Mouse (Mus musculus) liver, adult 2 months (tissue): ENCODE measurements around the gene Kif18b. TPM values are rescaled to one million over a fixed set of nuclear protein-coding genes. Genes with fewer than 3 reads are reported as not detected.

Source experiments
- DNase-seq: peaks from one replicate; pipeline ENCODE4 v3.0.0-alpha.2; 2011; ENCODE audit warnings: low read depth, low spot score; ENCODE audit errors: extremely low read depth
- H3K27ac ChIP-seq: fragments of 200-500 bp; replicated peaks from 2 replicates; pipeline ENCODE4 v1.5.1; 2012; ENCODE audit warnings: low read depth, mild to moderate bottlenecking, control low read depth, inconsistent platforms, low read length; ENCODE audit not compliant: insufficient read depth
- H3K27me3 ChIP-seq: fragments of 200-500 bp; 2 replicates; pipeline ENCODE4 v1.6.1; 2012; ENCODE audit warnings: mild to moderate bottlenecking, moderate library complexity, low read length, inconsistent platforms; ENCODE audit not compliant: control insufficient read depth, insufficient read depth
- H3K36me3 ChIP-seq: fragments of 200-500 bp; 2 replicates; pipeline ENCODE4 v1.6.1; 2012; ENCODE audit warnings: low read length, inconsistent platforms; ENCODE audit not compliant: control insufficient read depth, insufficient read depth
- H3K4me1 ChIP-seq: fragments of 200-500 bp; 2 replicates; pipeline ENCODE4 v1.6.1; 2011; ENCODE audit warnings: low read length; ENCODE audit not compliant: control insufficient read depth, insufficient read depth
- H3K4me3 ChIP-seq: fragments of 200-500 bp; 2 replicates; pipeline ENCODE4 v1.5.1; 2011; ENCODE audit warnings: low read depth, mild to moderate bottlenecking, control low read depth, low read length, moderate library complexity; ENCODE audit not compliant: insufficient read depth
- H3K79me2 ChIP-seq: fragments of 200-500 bp; 2 replicates; pipeline ENCODE4 v1.6.1; 2012; ENCODE audit warnings: inconsistent platforms, mild to moderate bottlenecking, low read length, moderate library complexity; ENCODE audit not compliant: control insufficient read depth, insufficient read depth
- H3K9ac ChIP-seq: fragments of 200-500 bp; 2 replicates; pipeline ENCODE4 v1.6.1; 2012; ENCODE audit warnings: low read depth, mild to moderate bottlenecking, control low read depth, inconsistent platforms, low read length
- CTCF ChIP-seq: fragments of 200-500 bp; IDR thresholded peaks from 2 replicates; pipeline ENCODE4 v1.5.1; 2011; ENCODE audit warnings: low read depth, low read length, control low read depth
- POLR2A ChIP-seq: fragments of 200-500 bp; IDR thresholded peaks from 2 replicates; pipeline ENCODE4 v1.6.1; 2011; ENCODE audit warnings: low read length, control low read depth; ENCODE audit not compliant: insufficient read depth; ENCODE audit errors: extremely low read depth
- WGBS: fragments of 180-500 bp; shearing (Covaris S2); methylation state at CpG from one replicate; pipeline ENCODE4 v1.1.7; 2018; 5-methylcytosine and 5-hydroxymethylcytosine counted together
- polyA plus RNA-seq: library from polyadenylated mRNA; depleted of rRNA; stranded (reverse); fragments of >200 nt; gene quantifications from 2 replicates; pipeline ENCODE4 v1.2.3, GENCODE M21; 2012
- total RNA-seq: library from RNA; depleted of rRNA; stranded (reverse); fragments of >200 nt; gene quantifications from 2 replicates; pipeline ENCODE4 v1.2.3, GENCODE M21; 2014

Gene Kif18b
- total and polyA plus RNA-seq, 2 experiments: 0.09 to 0.12 TPM

GRCm38 (mm10) chr11:102956962-102957614, 32.2 kb upstream of the Kif18b start:
- Histone ChIP-seq H3K9ac (no peak overlapping the region), H3K36me3 (no peaks in the 10 kb centered on the region), H3K27ac (no peak overlapping the region), H3K4me3 (no peak overlapping the region), H3K27me3 (no peaks in the 10 kb centered on the region), H3K79me2 (no peaks in the 10 kb centered on the region), H3K4me1 (no peaks in the 10 kb centered on the region)
- peak; percentile 10 for DNase-seq
- TF ChIP-seq POLR2A: no peak
- no peak for TF ChIP-seq CTCF
- 42% methylated on average over 16 of the region's 16 CpGs for WGBS

- Histone ChIP-seq H3K36me3 (no peaks in the 10 kb centered on the region), H3K4me1 (no peaks in the 10 kb centered on the region), H3K4me3 (no peak overlapping the region), H3K9ac (no peak overlapping the region), H3K27me3 (peaks cover 11% of the 10 kb centered on the region; the same call in 1 of the 2 replicates), H3K27ac (no peak overlapping the region), H3K79me2 (no peaks in the 10 kb centered on the region)
- TF ChIP-seq POLR2A (no peak), CTCF (no peak)
- no peak for DNase-seq
- 36% methylated on average over 6 of the region's 6 CpGs for WGBS
Measured at GRCm38 (mm10) chr11:102952922-102953321, 28.0 kb upstream of the Kif18b start.

DNA sequence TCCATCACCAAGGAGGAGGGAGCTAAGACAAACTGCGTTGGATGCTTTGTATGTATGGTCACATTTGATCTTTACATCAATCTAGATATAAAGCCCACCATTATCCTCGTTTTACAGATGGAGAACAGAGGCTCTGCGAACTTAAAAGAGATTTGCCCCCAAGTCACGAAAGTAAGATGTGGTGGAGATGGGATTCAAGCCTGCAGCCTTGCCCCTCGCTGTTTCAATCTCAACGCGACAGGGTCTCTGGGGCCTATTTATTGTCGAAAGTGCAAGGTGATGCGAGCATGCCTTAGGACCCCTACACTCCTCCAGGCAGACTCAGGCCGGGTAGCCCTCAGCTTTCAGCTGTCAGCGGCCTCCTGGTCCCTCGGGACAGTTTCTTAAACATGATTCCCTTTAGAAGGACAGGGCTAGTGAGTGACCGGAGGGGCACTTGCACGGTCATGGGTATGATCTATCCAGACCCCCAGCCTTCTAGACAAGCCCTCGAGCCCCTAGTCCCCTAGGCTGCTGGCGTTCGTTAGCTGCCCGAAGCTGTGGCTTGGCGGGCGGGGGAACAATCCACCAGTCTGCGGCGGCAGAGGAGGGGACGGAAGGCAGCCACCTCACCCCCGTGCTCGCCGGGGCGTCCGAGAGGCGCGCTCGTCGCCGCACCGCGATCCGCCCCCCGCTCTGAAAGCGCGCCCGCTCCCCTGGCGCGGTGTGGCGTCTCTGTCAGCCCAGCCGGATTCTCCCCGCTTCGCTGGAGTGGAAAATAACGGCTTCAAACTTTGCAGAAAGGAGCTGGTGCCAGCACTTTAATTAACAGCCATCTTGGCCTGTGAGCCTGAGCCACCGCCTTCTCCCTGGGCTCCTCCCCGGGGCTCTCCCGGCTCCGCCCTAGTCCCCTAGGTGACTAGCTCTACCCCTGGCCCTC, 23.4 kb upstream of the Kif18b start:
- Histone ChIP-seq H3K4me3 (peak overlapping the region; percentile 52; the same call in 1 of the 2 replicates), H3K36me3 (no peaks in the 10 kb centered on the region), H3K4me1 (no peaks in the 10 kb centered on the region; the same call in 1 of the 2 replicates), H3K9ac (peak overlapping the region; percentile 24; the same call in 1 of the 2 replicates), H3K79me2 (no peaks in the 10 kb centered on the region), H3K27ac (no peak overlapping the region), H3K27me3 (peaks cover 29% of the 10 kb centered on the region)
- DNase-seq: no peak
- WGBS: 4% methylated on average over 51 of the region's 51 CpGs
- TF ChIP-seq CTCF (no peak), POLR2A (no peak)

GRCm38 (mm10) chr11:102946992-102947343, 22.0 kb upstream of the Kif18b start:
- peaks cover 31% of the 10 kb centered on the region for H3K27me3 ChIP-seq
- WGBS: 9% methylated on average over 8 of the region's 8 CpGs
- no peak overlapping the region for H3K4me3 ChIP-seq
- DNase-seq: no peak
- H3K36me3 ChIP-seq: no peaks in the 10 kb centered on the region
- H3K27ac ChIP-seq: no peak overlapping the region
- H3K4me1 ChIP-seq: no peaks in the 10 kb centered on the region; the same call in 1 of the 2 replicates
- no peaks in the 10 kb centered on the region for H3K79me2 ChIP-seq
- TF ChIP-seq POLR2A: no peak
- TF ChIP-seq CTCF: no peak
- no peak overlapping the region for H3K9ac ChIP-seq

DNA sequence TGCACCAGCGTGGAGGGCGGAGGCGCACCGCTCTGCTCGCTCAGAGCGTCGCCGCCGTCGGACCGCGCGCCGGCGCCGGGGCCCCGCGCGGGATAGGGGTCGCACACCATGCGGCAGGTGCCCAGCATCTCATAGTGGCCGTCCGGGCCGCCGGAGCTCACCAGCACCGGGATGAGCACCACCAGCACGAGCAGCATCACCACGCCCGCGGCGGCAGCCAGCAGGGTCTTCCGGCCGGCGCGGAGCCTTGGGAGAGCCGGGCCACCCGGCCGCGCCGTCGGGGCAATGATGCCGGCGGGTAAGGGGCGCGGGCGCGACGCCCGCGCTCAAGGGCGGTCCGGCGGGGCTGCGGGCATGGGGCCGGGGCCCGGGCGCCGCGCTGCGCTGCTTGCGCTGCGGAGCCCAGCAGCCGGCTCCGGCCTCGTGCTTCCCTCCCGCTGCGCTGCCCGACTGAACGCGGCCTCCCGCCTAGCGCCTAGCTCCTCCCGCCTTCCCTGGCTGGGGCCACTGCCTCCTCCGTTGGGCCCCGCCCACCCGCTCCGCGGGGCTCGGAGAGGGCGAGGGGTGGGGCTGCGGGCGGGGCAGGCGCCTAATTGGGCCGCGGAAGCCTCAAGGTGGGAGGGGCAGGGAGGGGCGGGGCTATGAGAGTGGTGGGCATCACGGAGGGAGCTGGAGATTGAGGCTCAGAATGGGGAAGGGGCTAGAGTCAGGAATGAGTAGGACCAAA, 21.5 kb upstream of the Kif18b start, which contains the start of gene C1ql1:
TSS of gene C1ql1 (minus strand) at position 424 of the 727 bp plus-strand sequence.
- peaks cover 31% of the 10 kb centered on the region for H3K27me3 ChIP-seq
- no peaks in the 10 kb centered on the region for H3K36me3 ChIP-seq
- no peak within 1 kb of the TSS for H3K9ac ChIP-seq
- no peaks in the 10 kb centered on the region; the same call in 1 of the 2 replicates for H3K4me1 ChIP-seq
- no peak within 1 kb of the TSS for H3K4me3 ChIP-seq
- no peak within 1 kb of the TSS for H3K27ac ChIP-seq
- no peak for TF ChIP-seq POLR2A
- TF ChIP-seq CTCF: no peak
- H3K79me2 ChIP-seq: no peaks in the 10 kb centered on the region
- WGBS: 3% methylated on average over 87 of the region's 87 CpGs
- DNase-seq: peak; percentile 25
